In the genomic region with DNA sequence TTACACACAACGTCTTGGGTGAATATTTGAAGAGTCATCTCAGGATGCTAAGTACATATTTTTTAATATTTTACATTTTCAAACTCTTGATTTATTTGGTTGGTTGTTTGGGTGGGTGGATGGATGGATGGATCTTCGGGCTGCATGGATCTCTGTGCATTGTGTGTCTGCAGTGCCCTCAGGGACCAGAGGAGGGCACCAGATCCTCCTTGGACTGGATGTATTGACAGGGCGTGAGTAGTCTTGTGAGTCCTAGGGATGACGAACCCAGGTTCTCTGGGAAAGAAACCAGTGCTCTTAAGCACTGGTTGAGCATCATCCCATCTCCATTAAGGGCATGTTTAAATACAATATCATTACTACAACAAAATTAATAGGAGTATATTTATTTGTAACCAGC, we compare ENCODE assay signal across 14 mouse cellular contexts.
A peak's percentile ranks its signal among the peaks of the same experiment; 100 is the strongest.
DNase-seq lines count a peak whose midpoint lies in the region; ATAC-seq and TF ChIP-seq lines count a peak whose summit lies in the region.
"Had no signal": no experiment of that assay in that cellular context is flagged by ENCODE, and none has a peak within 500 bp of the region (broad histone marks: within the 10 kb centered on the region; RNA-seq: fewer than 3 reads in every experiment).

No protein-coding gene starts in this region.

- DNase-seq in kidney, postnatal 10 days = peak; percentile 4
- no peak for DNase-seq in kidney, postnatal 14 days
- DNase-seq in 416B (ENCODE audit: low read depth) (peak; percentile 32), ES-CJ7 (ENCODE audit: low read depth, low spot score) (peak; percentile 54)
- DNase-seq in brain, embryonic 14.5 days (ENCODE audit: low read depth) = no peak
- DNase-seq in adrenal gland, postnatal 14 days = no peak
- no peak for DNase-seq in lung, postnatal 0 days (ENCODE audit: low spot score)
- DNase-seq: cerebellum, adult 9-10 months; kidney, adult 2 months; spleen, adult 18-20 months had no signal

- TF ChIP-seq CTCF in brain, embryonic 14.5 days (IDR thresholded peaks at IDR 0.05; ENCODE audit: borderline replicate concordance, extremely low read depth, insufficient read depth, insufficient read length) = peak; percentile 14; the same call in 1 of the 2 replicates
- TF ChIP-seq CTCF in lung, postnatal 0 days (IDR thresholded peaks at IDR 0.05) = no peak

- no peak overlapping the region for H3K4me2 ChIP-seq in lung, postnatal 0 days (replicated peaks; ENCODE audit: low read depth, low read length)
- H3K4me2 ChIP-seq: hindbrain, embryonic 13.5 days; liver, embryonic 11.5 days had no signal

- H3K9ac ChIP-seq in lung, postnatal 0 days (replicated peaks; ENCODE audit: low read depth) = no peak overlapping the region
- H3K9ac ChIP-seq: hindbrain, embryonic 13.5 days had no signal

- no peaks in the 10 kb centered on the region for H3K4me1 ChIP-seq in lung, postnatal 0 days (ENCODE audit: insufficient read depth, low read depth, low read length)
- H3K4me1 ChIP-seq: embryonic facial prominence, embryonic 10.5 days; hindbrain, embryonic 13.5 days had no signal

- H3K27me3 ChIP-seq in lung, postnatal 0 days (replicated peaks; ENCODE audit: insufficient read depth, low read length) = no peaks in the 10 kb centered on the region
- H3K27me3 ChIP-seq: hindbrain, embryonic 13.5 days had no signal

- no peak for ATAC-seq in lung, postnatal 0 days
- ATAC-seq: midbrain, embryonic 16.5 days had no signal

- H3K4me3 ChIP-seq in lung, postnatal 0 days (ENCODE audit: low read depth, low read length) = no peak overlapping the region
- H3K4me3 ChIP-seq: embryonic facial prominence, embryonic 10.5 days; hindbrain, embryonic 13.5 days had no signal

- TF ChIP-seq EP300 in lung, postnatal 0 days (IDR thresholded peaks at IDR 0.05) = no peak

- no peak overlapping the region for H3K27ac ChIP-seq in lung, postnatal 0 days (ENCODE audit: low read length)
- H3K27ac ChIP-seq: embryonic facial prominence, embryonic 10.5 days; hindbrain, embryonic 13.5 days had no signal

- H3K36me3 ChIP-seq in lung, postnatal 0 days (ENCODE audit: insufficient read depth, low read length) = no peaks in the 10 kb centered on the region
- H3K36me3 ChIP-seq: embryonic facial prominence, embryonic 10.5 days; hindbrain, embryonic 13.5 days had no signal

- WGBS in lung, postnatal 0 days = 63% methylated on average over 4 of the region's 4 CpGs

- H3K9me3 ChIP-seq in lung, postnatal 0 days (ENCODE audit: low read length) = no peaks in the 10 kb centered on the region
- H3K9me3 ChIP-seq: embryonic facial prominence, embryonic 10.5 days; hindbrain, embryonic 13.5 days had no signal

- TF ChIP-seq POLR2A in brain, embryonic 14.5 days (IDR thresholded peaks at IDR 0.05; ENCODE audit: borderline replicate concordance, extremely low read depth, insufficient read depth, insufficient read length, poor library complexity, severe bottlenecking) = no peak

Comparison
In these comparisons a context has a peak if more than half of its experiments do, and no peak if none do; other contexts are left out.
1. DNase-seq: peak in kidney, postnatal 10 days (single experiment), 416B (single experiment) and ES-CJ7 (single experiment); none in kidney, postnatal 14 days (single experiment), brain, embryonic 14.5 days (single experiment), adrenal gland, postnatal 14 days (single experiment) and lung, postnatal 0 days (single experiment).